Mouse (Mus musculus) large intestine, adult 2 months (tissue): ENCODE measurements around the gene 5730455P16Rik. TPM values are rescaled to one million over a fixed set of nuclear protein-coding genes. Genes with fewer than 3 reads are reported as not detected.
"Not testable (repeated sequence)": the region's sequence is repeated elsewhere in the genome, so short reads cannot be mapped to it uniquely, and the experiment has no call there.

ENCODE experiments used
- DNase-seq: peaks from one replicate; pipeline ENCODE4 v3.0.0-alpha.2; 2012; ENCODE audit warnings: low read depth, low spot score
- WGBS: fragments of 180-500 bp; shearing (Covaris S2); methylation state at CpG from one replicate; pipeline ENCODE4 v1.1.7; 2018; 5-methylcytosine and 5-hydroxymethylcytosine counted together
- polyA plus RNA-seq: library from polyadenylated mRNA; depleted of rRNA; stranded (reverse); fragments of >200 nt; gene quantifications from 2 replicates; pipeline ENCODE4 v1.2.3, GENCODE M21; 2012; rRNA removed

The 5730455P16Rik gene
- polyA plus RNA-seq: 1.4 and 3.0 TPM in 2 replicates

GRCm38 (mm10) chr11:80377712-80378451, at the start of gene 5730455P16Rik:
TSS of gene 5730455P16Rik (minus strand) at chr11:80378034.
- WGBS: under 1% methylated on average over 42 of the region's 43 CpGs
- DNase-seq: peak; percentile 38

GRCm38 (mm10) chr11:80426029-80426813, 48.4 kb upstream of the 5730455P16Rik start:
- WGBS: 75% methylated on average over 16 of the region's 16 CpGs
- not testable (repeated sequence) for DNase-seq

GRCm38 (mm10) chr11:80425247-80425778, 47.5 kb upstream of the 5730455P16Rik start:
- DNase-seq: no peak
- 53% methylated on average over 5 of the region's 5 CpGs for WGBS

GRCm38 (mm10) chr11:80424691-80425090, 46.9 kb upstream of the 5730455P16Rik start:
- WGBS: 86% methylated on average over 2 of the region's 2 CpGs
- no peak for DNase-seq

- WGBS: 83% methylated on average over 7 of the region's 7 CpGs
Observed at GRCm38 (mm10) chr11:80421421-80422047, 43.7 kb upstream of the 5730455P16Rik start.

GRCm38 (mm10) chr11:80420202-80420984, 42.6 kb upstream of the 5730455P16Rik start:
- WGBS: 32% methylated on average over 2 of the region's 2 CpGs

More at GRCm38 (mm10) chr11:80421421-80422047, 43.7 kb upstream of the 5730455P16Rik start:
- no peak for DNase-seq

GRCm38 (mm10) chr11:80419743-80420142, 41.9 kb upstream of the 5730455P16Rik start:
- 76% methylated on average over 1 of the region's 1 CpGs for WGBS
- DNase-seq: no peak

More at GRCm38 (mm10) chr11:80420202-80420984, 42.6 kb upstream of the 5730455P16Rik start:
- no peak for DNase-seq

GRCm38 (mm10) chr11:80417085-80417484, 39.3 kb upstream of the 5730455P16Rik start:
- WGBS: 83% methylated on average over 5 of the region's 5 CpGs

GRCm38 (mm10) chr11:80410377-80410776, 32.5 kb upstream of the 5730455P16Rik start:
- DNase-seq: no peak
- WGBS: 92% methylated on average over 2 of the region's 2 CpGs

More at GRCm38 (mm10) chr11:80417085-80417484, 39.3 kb upstream of the 5730455P16Rik start:
- no peak for DNase-seq

- WGBS: 93% methylated on average over 6 of the region's 6 CpGs
Observed at GRCm38 (mm10) chr11:80407878-80408277, 30.0 kb upstream of the 5730455P16Rik start.

GRCm38 (mm10) chr11:80396617-80397016, 18.8 kb upstream of the 5730455P16Rik start:
- no peak for DNase-seq
- 82% methylated on average over 4 of the region's 4 CpGs for WGBS

More at GRCm38 (mm10) chr11:80407878-80408277, 30.0 kb upstream of the 5730455P16Rik start:
- not testable (repeated sequence) for DNase-seq

- 73% methylated on average over 3 of the region's 3 CpGs for WGBS
Observed at GRCm38 (mm10) chr11:80395930-80396329, 18.1 kb upstream of the 5730455P16Rik start.

GRCm38 (mm10) chr11:80391407-80392120, 13.7 kb upstream of the 5730455P16Rik start:
- DNase-seq: no peak
- WGBS: 72% methylated on average over 2 of the region's 2 CpGs

More at GRCm38 (mm10) chr11:80395930-80396329, 18.1 kb upstream of the 5730455P16Rik start:
- DNase-seq: no peak

- DNase-seq: no peak
- WGBS: 84% methylated on average over 1 of the region's 1 CpGs
Observed at GRCm38 (mm10) chr11:80389885-80390284, 12.1 kb upstream of the 5730455P16Rik start.

GRCm38 (mm10) chr11:80386790-80387189, 9.0 kb upstream of the 5730455P16Rik start:
- WGBS: 51% methylated on average over 2 of the region's 2 CpGs
- no peak for DNase-seq

GRCm38 (mm10) chr11:80385055-80385454, 7.2 kb upstream of the 5730455P16Rik start:
- no peak for DNase-seq
- 6% methylated on average over 4 of the region's 4 CpGs for WGBS

GRCm38 (mm10) chr11:80384461-80384860, 6.6 kb upstream of the 5730455P16Rik start:
- DNase-seq: no peak

GRCm38 (mm10) chr11:80383626-80384046, 5.8 kb upstream of the 5730455P16Rik start:
- DNase-seq: no peak
- WGBS: under 1% methylated on average over 20 of the region's 20 CpGs
